Mouse (Mus musculus): ENCODE measurements around the gene AU018091. TPM values are rescaled to one million over a fixed set of nuclear protein-coding genes. Genes with fewer than 3 reads are reported as not detected.
"Not testable (repeated sequence)": the region's sequence is repeated elsewhere in the genome, so short reads cannot be mapped to it uniquely, and the experiment has no call there.

The AU018091 gene
- polyA plus RNA-seq, 1 experiment from 2014 or later, result not detected

DNA sequence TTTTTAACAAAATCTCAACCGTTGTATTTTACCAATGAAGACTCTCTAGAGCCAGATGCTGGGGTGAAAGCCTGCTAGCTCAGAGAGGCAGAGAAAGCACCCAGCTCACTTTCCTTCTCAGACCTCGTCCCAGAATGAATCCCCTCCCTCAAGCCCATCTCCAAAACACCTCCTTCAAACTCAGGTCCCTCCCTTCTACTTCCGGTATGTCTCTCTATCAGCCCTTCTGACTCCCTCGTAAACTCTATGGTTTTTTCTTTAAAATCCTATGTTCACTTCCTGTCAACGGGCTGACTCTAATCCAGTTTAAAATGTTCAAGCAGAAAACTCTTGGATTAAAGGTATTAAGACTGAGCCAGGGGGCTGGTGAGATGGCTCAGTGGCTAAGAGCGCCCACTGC, 4.6 kb downstream of the AU018091 start:
- Histone ChIP-seq H3K9me3 (replicated peaks) (no peaks in the 10 kb centered on the region), H3K4me2 (no peak overlapping the region), H3K27me3 (replicated peaks) (no peaks in the 10 kb centered on the region), H3K9ac (no peak overlapping the region), H3K4me3 (no peak overlapping the region), H3K4me1 (no peaks in the 10 kb centered on the region), H3K36me3 (no peaks in the 10 kb centered on the region), H3K27ac (no peak overlapping the region)
- ATAC-seq, result no peak
- 67% methylated on average over 6 of the region's 6 CpGs for WGBS (ENCODE audit: insufficient replicate concordance)

DNA sequence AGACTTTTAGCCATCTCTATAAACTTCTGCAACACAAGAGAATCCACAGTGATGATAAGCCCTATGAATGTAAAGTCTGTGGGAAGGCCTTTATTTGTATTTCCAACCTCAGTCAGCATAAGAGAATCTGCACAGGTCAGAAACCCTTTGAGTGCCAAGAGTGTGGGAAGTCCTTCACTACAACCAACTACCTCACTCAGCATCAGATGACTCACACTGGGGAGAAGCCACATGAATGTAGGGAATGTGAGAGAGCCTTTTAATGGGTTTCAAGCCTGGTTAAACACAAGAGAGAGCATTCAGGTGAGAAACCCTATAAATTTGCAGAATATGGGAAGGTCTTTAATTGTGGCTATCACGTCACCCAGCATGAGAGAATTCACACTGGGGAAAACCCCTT, 18.6 kb downstream of the AU018091 start:
- no peaks in the 10 kb centered on the region for H3K4me1 ChIP-seq
- H3K4me3 ChIP-seq, result no peak overlapping the region
- no peak overlapping the region for H3K27ac ChIP-seq
- WGBS (ENCODE audit: insufficient replicate concordance), result 68% methylated on average over 1 of the region's 1 CpGs
- no peak overlapping the region for H3K9ac ChIP-seq
- H3K36me3 ChIP-seq, result no peaks in the 10 kb centered on the region
- H3K27me3 ChIP-seq (replicated peaks), result no peaks in the 10 kb centered on the region
- no peak overlapping the region for H3K4me2 ChIP-seq
- no peak for ATAC-seq
- H3K9me3 ChIP-seq (replicated peaks), result no peaks in the 10 kb centered on the region

DNA sequence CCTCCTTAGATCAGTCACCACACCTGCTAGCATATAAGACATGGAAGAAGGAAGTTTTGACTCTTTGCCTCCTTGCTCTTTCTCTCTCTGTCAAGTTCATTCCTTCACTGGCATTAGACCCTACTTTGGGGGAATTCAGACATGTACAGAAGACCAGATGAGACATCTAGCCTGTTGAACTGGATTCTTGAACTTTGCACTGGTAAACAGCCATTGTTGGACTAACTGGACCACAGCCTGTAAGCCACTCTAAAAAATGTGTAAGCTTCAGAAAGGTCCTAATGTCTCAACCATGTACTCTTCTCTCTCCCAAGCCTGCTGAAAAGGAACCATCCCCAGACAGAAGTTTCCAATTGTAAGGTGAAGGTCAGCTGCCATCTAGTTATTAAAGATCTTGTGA, 22.9 kb downstream of the AU018091 start:
- no peak overlapping the region for H3K4me2 ChIP-seq

DNA sequence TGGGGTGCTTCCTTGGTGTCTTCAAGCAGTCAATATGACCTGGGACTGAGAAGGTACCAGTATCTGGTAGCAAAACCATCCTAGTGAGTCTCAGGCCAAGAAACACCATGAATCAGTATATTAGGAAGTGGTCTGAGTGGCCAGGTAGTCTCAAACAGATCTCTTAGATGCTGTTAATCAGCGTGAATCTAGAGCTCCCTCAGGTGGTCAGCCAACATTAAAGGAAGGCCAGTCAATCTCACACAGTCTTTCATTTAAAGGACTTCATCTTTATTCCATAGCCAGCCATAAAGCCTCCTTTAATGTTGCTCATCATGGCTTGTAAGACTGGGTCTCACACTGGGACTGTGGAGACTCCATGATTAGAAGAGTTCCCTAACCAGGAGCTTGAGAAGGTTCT, 25.7 kb downstream of the AU018091 start:
- no peaks in the 10 kb centered on the region for H3K27me3 ChIP-seq (replicated peaks)
- H3K36me3 ChIP-seq, result no peaks in the 10 kb centered on the region
- no peak overlapping the region for H3K27ac ChIP-seq
- no peak overlapping the region for H3K9ac ChIP-seq
- no peak overlapping the region for H3K4me3 ChIP-seq
- no peak overlapping the region for H3K4me2 ChIP-seq
- ATAC-seq, result no peak
- H3K4me1 ChIP-seq, result no peaks in the 10 kb centered on the region
- H3K9me3 ChIP-seq (replicated peaks), result no peaks in the 10 kb centered on the region
- WGBS (ENCODE audit: insufficient replicate concordance), result 4% methylated on average over 1 of the region's 1 CpGs

More for the DNA sequence above, 22.9 kb downstream of the AU018091 start:
- H3K27ac ChIP-seq, result no peak overlapping the region
- H3K9ac ChIP-seq, result no peak overlapping the region
- H3K27me3 ChIP-seq (replicated peaks), result no peaks in the 10 kb centered on the region
- no peaks in the 10 kb centered on the region for H3K36me3 ChIP-seq
- no peaks in the 10 kb centered on the region for H3K9me3 ChIP-seq (replicated peaks)
- ATAC-seq, result no peak
- no peaks in the 10 kb centered on the region for H3K4me1 ChIP-seq
- H3K4me3 ChIP-seq, result no peak overlapping the region

DNA sequence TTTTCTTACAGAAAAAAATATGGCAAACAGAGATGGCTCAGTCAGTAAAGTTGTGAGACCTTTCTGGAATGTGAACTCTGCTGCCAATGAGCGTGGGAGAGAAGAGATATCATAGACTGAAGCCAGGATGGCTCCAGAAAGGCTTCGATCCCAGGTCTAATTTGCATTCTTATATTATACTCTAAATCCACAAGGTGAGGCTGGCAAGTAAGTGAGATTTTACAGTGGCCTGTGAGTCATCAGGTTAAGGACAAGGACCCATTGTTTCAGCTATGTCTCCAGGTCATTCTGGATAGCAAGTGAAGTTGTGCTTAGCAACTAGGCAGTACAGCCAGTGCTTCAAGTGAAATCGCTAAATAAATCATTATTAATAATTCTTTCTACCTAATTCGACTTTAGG, 33.4 kb downstream of the AU018091 start:
- Histone ChIP-seq H3K36me3 (no peaks in the 10 kb centered on the region), H3K9me3 (replicated peaks) (no peaks in the 10 kb centered on the region), H3K9ac (no peak overlapping the region), H3K27ac (no peak overlapping the region), H3K4me1 (no peaks in the 10 kb centered on the region), H3K4me3 (no peak overlapping the region), H3K27me3 (replicated peaks) (no peaks in the 10 kb centered on the region), H3K4me2 (no peak overlapping the region)
- 55% methylated on average over 4 of the region's 4 CpGs for WGBS (ENCODE audit: insufficient replicate concordance)
- no peak for ATAC-seq

DNA sequence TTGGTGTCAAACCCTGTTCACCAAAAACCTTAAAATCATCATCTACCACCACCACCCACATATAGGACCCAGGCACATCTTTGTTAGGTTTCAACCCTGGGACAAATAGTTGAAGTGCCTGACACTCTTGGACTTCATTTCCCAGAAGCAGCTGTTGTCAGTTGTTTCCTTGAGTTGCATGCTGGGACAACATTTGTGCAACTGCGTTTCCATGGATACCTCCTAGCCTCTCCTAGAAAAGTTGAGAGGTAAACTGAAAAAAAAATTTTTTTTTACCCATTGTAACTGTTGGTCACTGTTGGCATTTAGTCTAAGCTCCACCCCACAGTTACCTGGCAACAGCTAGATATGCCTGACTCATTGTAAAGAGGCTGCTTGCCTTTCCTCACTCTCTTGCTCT, 34.3 kb downstream of the AU018091 start:
- H3K9ac ChIP-seq, result no peak overlapping the region
- ATAC-seq, result no peak
- no peak overlapping the region for H3K4me3 ChIP-seq
- H3K9me3 ChIP-seq (replicated peaks), result no peaks in the 10 kb centered on the region
- no peaks in the 10 kb centered on the region for H3K4me1 ChIP-seq
- 49% methylated on average over 1 of the region's 1 CpGs for WGBS (ENCODE audit: insufficient replicate concordance)
- H3K4me2 ChIP-seq, result no peak overlapping the region
- H3K27me3 ChIP-seq (replicated peaks), result no peaks in the 10 kb centered on the region
- no peaks in the 10 kb centered on the region for H3K36me3 ChIP-seq
- H3K27ac ChIP-seq, result no peak overlapping the region

DNA sequence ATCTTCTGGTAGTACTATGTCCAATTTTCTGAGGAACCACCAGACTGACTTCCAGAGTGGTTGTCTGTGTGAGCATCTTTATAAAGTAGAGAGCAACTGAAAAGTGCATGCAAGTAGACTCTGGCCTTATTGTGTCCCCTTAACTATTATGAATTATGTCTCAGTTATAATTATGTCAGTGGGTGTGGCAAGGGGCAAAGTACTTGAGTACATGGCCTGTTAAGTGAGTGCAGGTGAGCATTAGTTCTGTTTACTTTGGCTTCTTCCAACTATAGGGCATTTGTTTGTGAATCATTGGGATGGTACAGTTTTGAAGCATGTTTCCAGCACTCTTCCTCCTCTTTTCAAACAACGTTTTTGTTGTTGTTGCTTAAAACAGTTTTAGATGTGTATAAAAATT, 38.7 kb downstream of the AU018091 start:
- Histone ChIP-seq H3K36me3 (no peaks in the 10 kb centered on the region), H3K9ac (no peak overlapping the region), H3K4me3 (no peak overlapping the region), H3K27me3 (replicated peaks) (no peaks in the 10 kb centered on the region), H3K27ac (no peak overlapping the region), H3K4me1 (no peaks in the 10 kb centered on the region), H3K4me2 (no peak overlapping the region), H3K9me3 (replicated peaks) (no peaks in the 10 kb centered on the region)
- no peak for ATAC-seq
- 47% methylated on average over 1 of the region's 1 CpGs for WGBS (ENCODE audit: insufficient replicate concordance)

DNA sequence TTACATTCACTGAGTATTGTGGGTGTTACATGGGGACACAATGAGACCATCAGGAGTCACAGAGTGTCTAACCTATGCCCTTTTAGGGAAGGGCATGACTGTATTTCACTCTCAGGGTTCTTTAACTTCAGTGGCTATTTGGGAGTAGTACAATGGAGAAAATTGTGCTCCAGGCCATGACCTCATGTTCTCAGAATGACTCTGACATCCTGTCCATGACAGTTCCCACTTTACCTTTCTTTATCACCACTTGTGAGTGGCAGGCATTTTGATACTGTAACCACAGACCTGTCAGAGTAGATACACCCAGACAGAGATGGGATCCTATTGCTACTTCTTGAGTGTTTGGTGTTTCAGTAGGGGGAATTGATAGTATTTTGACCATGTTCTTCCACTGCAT, 40.4 kb downstream of the AU018091 start:
- H3K4me2 ChIP-seq; H3K4me3 ChIP-seq; H3K9me3 ChIP-seq (replicated peaks); H3K27ac ChIP-seq; H3K4me1 ChIP-seq; H3K36me3 ChIP-seq; H3K27me3 ChIP-seq (replicated peaks); H3K9ac ChIP-seq; ATAC-seq: not testable (repeated sequence)

DNA sequence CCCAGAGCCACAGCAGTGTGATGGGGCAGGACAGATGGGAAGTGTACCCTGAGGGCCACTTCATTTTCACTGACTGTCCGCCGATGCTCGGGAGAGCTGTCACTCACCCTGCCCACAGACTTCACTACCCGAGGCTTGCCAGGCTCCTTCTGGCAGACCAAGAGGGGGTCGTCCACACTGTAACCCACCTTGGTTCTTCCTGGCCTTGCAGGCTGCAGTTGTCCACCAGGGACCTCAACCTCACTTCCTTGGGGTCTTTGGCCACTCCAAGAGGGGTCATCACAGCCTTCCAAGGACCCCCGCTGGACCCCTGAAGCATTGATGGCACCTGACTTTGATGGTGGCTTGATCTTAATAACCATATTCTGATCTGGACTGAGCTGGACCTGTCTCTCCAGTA, 57.8 kb downstream of the AU018091 start:
- not testable (repeated sequence) for H3K4me2 ChIP-seq; H3K9me3 ChIP-seq (replicated peaks); H3K36me3 ChIP-seq; H3K4me3 ChIP-seq; H3K27me3 ChIP-seq (replicated peaks); H3K4me1 ChIP-seq; H3K27ac ChIP-seq; ATAC-seq; H3K9ac ChIP-seq
- no CpG with 5 or more reads among the region's 6 CpGs for WGBS (ENCODE audit: insufficient replicate concordance)

DNA sequence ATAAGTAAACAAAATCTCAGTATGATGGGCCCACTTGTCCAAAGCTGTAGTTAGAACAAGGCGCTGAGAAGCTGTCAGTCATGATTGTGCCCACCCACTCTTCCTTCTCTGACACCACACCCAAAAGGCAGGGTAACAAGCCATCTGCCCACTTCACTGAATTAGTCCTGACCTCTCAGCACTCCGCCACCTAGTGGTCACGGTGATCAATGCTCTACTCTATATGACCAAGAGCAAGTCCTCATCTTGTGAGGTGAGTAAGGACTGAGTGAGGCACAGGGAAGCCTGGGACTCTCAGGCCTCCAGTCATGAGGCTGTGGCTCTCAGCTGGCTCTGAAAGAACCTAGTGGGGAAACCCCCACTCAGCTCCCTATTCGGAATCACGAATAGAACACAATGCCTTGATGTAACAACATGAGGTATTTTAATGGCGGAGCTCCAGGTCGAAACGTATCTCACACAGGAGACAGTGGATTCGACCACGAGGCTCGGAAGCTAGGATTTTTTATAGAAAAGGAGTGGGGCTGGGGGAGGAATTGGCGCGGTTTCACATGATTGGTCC, 62.4 kb downstream of the AU018091 start:
- H3K4me1 ChIP-seq; H3K4me3 ChIP-seq; H3K9ac ChIP-seq; H3K27me3 ChIP-seq (replicated peaks); ATAC-seq; H3K36me3 ChIP-seq; H3K9me3 ChIP-seq (replicated peaks); H3K27ac ChIP-seq; H3K4me2 ChIP-seq: not testable (repeated sequence)
- 54% methylated on average over 13 of the region's 13 CpGs for WGBS (ENCODE audit: insufficient replicate concordance)

MicroRNAs within 50 kb of the gene (microRNA counts, 519-probe panel; counts per million panel counts)
- microRNA mmu-miR-290-3p (582 counts per million, percentile 70 among the panel's probes with 10 or more counts), microRNA mmu-miR-290-5p (582 counts per million, percentile 70 among the panel's probes with 10 or more counts), microRNA mmu-miR-291a-3p (582 counts per million, percentile 70 among the panel's probes with 10 or more counts), microRNA mmu-miR-291a-5p (582 counts per million, percentile 70 among the panel's probes with 10 or more counts), microRNA mmu-miR-292-5p (582 counts per million, percentile 70 among the panel's probes with 10 or more counts)

Small RNA genes lying within 50 kb of the gene (microRNA-seq; reads per million reads assigned to microRNA genes)
- gene Mir290a (not detected), gene Mir290b (not detected), gene Mir291a (23.9 reads per million, percentile 32 among the genes with 10 or more reads in this experiment), gene Mir292 (not detected), gene Mir292b (not detected)

Other genes with a start within 250 kb of the AU018091 start
- 0.07 TPM in 1 of 2 replicates, not detected in the other for gene Nlrp12, start 80.5 kb upstream of the AU018091 start, polyA plus RNA-seq (2016; fragmentation: Nextera tagmentation; extraction: Ambion mirVana)
- 16.6 and 17.5 TPM in 2 replicates for gene Myadm, start 119.9 kb upstream of the AU018091 start, polyA plus RNA-seq (2016; fragmentation: Nextera tagmentation; extraction: Ambion mirVana)
- gene Prkcg, start 120.0 kb upstream of the AU018091 start, polyA plus RNA-seq (2016; fragmentation: Nextera tagmentation; extraction: Ambion mirVana), result 0.04 TPM in 2 replicates
- gene Cacng7, start 163.8 kb upstream of the AU018091 start, polyA plus RNA-seq (2016; fragmentation: Nextera tagmentation; extraction: Ambion mirVana), result 0.07 TPM in 1 of 2 replicates, not detected in the other
- gene Cacng8, start 221.5 kb upstream of the AU018091 start, polyA plus RNA-seq (2016; fragmentation: Nextera tagmentation; extraction: Ambion mirVana), result 0.12 and 0.36 TPM in 2 replicates